Mouse (Mus musculus): ENCODE results near the gene Asap2. TPM values are rescaled to one million over a fixed set of nuclear protein-coding genes. Genes with fewer than 3 reads are reported as not detected.

The Asap2 gene
- total RNA-seq, 2 experiments from 2014 or later, result 36.6 to 39.8 TPM

DNA sequence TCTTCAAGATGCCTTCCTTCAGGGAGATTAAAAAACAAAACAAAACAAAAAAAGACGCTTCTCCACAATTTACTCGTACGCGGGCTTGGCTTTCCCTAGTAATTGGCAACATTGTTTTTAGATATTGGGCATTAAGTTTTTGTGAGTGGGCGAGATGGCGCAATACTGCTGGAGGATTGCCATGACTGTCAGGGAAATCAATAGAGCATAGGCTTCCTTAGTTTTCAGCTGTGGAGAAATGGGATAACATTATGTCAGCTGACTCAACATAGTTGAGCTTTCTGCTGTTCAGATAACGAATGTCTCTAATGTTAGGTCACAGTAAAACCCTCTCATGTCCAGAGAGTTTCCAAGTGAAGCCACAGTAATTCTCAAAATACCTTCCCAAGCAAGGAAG lies 326.6 kb downstream of the Asap2 start:
- peak; percentile 30 to 55 for DNase-seq

DNA sequence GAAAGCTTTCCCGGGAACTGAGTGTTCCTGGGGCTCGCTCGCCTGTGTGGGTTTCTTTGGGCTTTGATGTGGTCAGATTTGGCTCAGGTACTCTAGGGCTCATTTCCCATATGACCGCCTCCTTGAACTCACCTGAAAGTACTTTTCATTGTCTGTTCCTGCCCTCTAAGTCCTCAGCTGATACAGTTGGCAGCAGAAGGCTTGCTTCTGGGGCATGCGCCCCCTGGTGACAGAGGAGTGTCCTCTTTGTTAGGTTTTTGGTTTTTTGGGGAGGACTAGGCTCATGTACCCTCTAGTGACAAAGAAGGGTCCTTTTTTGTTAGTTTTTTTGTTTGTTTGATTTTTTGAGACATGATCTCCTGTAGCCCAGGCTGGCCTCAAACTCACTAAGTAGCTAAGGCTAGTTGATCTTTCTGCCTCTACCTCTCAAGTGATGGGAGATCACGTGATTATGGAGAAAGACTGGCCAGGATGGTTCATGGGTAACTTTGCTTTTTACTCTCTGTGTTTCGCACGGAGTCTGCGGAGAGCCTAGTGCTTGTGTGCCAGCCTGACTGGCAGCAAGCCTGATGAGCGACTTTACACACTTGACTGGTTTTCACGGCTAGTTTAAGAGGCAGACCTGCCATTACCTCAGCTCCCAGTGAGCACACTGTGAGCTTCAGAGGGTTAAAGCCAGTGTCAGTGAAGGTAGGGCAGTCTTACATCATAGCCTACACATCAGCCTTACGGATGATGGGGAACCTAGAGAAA lies 328.1 kb downstream of the Asap2 start:
- DNase-seq, result peak; percentile 34 to 55

Measured in layer of hippocampus, postnatal 36 days (tissue).